Mouse (Mus musculus): ENCODE results near the gene Svs2. TPM values are rescaled to one million over a fixed set of nuclear protein-coding genes. Genes with fewer than 3 reads are reported as not detected.

Gene Svs2
- total and polyA plus RNA-seq, 2 experiments from 2014 or later: not detected

DNA sequence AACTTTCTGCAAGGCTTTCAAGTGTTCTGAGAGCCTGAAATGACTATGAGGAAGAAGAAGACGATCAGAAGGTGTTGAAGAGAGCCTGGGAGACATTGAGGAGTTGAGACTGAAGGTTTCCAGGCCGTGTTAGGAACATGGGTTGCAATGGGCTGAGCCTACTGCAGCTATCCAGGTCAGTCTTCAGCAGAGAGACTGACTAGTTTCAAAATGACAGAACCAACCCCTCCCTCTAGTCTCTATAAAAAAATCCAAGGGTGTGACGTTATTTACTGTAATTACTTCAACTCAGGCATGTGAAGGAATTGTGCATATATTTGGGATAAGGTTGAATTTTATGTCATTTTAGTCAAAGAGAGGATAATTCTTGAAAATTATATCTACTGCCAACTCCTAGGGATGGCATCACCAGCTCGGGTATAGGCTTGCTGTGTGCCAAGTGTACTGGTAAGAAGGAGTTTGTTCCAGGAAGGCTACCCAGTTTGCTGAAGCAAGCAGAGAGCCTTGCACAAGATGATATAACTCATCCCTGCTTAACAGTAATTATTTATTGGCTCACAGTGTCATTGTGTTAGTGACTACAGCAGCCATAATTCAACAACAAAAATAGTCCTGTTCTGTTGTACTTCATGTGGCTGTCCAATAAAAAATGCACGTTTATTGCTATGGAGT lies 43.2 kb downstream of the Svs2 start:
- Histone ChIP-seq H3K27ac (no peak overlapping the region), H3K9me3 (ENCODE audit: low read length) (no peaks in the 10 kb centered on the region), H3K27me3 (ENCODE audit: insufficient read depth, low read length) (no peaks in the 10 kb centered on the region), H3K4me2 (ENCODE audit: low read depth, low read length) (no peak overlapping the region), H3K36me3 (ENCODE audit: insufficient read depth, low read length) (no peaks in the 10 kb centered on the region), H3K4me3 (ENCODE audit: low read length) (no peak overlapping the region), H3K9ac (replicated peaks; ENCODE audit: low read length) (no peak overlapping the region), H3K4me1 (ENCODE audit: insufficient read depth, low read length) (no peaks in the 10 kb centered on the region)
- ATAC-seq: no peak
- TF ChIP-seq CTCF (IDR thresholded peaks at IDR 0.05; ENCODE audit: low read depth): no peak
- 78% methylated on average over 5 of the region's 5 CpGs for WGBS
- no peak for DNase-seq (ENCODE audit: low spot score)

DNA sequence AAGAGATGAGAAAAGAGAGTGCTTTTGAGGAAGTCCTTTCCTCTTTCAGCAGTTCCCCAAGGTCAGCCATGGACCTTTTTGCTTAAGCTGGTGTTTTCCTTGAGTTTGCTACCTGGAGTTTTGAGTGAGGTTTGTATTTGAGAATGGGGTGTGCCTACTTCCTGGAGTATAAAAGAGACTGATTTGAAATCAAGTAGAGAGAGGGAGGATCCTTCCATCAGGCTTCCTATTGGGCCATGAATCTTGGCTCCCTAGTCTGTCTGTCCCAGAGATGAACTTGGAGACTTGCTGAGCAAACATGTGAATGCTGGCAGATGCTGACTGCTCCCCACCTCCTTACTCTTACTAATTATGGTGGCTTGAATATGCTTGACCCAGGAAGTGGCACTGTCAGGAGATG lies 46.0 kb downstream of the Svs2 start:
- Histone ChIP-seq H3K4me3 (ENCODE audit: low read length) (no peak overlapping the region), H3K9me3 (ENCODE audit: low read length) (no peaks in the 10 kb centered on the region), H3K36me3 (ENCODE audit: insufficient read depth, low read length) (no peaks in the 10 kb centered on the region), H3K27ac (no peak overlapping the region), H3K4me1 (ENCODE audit: insufficient read depth, low read length) (no peaks in the 10 kb centered on the region), H3K27me3 (ENCODE audit: insufficient read depth, low read length) (no peaks in the 10 kb centered on the region), H3K9ac (replicated peaks; ENCODE audit: low read length) (no peak overlapping the region), H3K4me2 (ENCODE audit: low read depth, low read length) (no peak overlapping the region)
- no peak for DNase-seq (ENCODE audit: low spot score)
- TF ChIP-seq CTCF (IDR thresholded peaks at IDR 0.05; ENCODE audit: low read depth): no peak
- no peak for ATAC-seq

DNA sequence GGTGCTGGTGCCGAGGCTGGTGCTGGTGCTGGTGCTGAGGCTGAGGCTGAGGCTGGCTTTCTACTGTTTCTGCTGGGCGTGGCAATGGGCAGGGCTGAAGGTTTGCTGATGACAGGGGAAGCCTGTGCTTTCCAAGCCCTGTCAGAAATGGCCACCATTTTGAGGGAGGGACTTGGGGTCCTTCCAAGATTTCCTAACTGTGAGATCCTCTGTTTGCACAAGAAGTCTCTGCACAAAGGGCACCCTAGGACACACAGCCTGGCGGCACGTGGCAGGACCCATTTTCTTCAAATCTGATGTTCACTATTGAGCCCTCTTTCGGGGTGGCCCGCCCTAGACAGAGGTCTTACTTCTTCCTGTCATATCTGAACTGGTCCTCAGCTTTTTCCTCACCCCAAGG lies 47.7 kb downstream of the Svs2 start, which contains the start of gene Wfdc12:
Gene Wfdc12, minus strand, starts transcription at position 33 of the 400 bp plus-strand sequence.
- H3K4me1 ChIP-seq (ENCODE audit: insufficient read depth, low read length): no peaks in the 10 kb centered on the region
- H3K4me2 ChIP-seq (ENCODE audit: low read depth, low read length): no peak within 1 kb of the TSS
- no peak for TF ChIP-seq CTCF (IDR thresholded peaks at IDR 0.05; ENCODE audit: low read depth)
- H3K27ac ChIP-seq: no peak within 1 kb of the TSS
- no peaks in the 10 kb centered on the region for H3K27me3 ChIP-seq (ENCODE audit: insufficient read depth, low read length)
- no peak within 1 kb of the TSS for H3K9ac ChIP-seq (replicated peaks; ENCODE audit: low read length)
- WGBS: 80% methylated on average over 6 of the region's 6 CpGs
- H3K36me3 ChIP-seq (ENCODE audit: insufficient read depth, low read length): no peaks in the 10 kb centered on the region
- H3K4me3 ChIP-seq (ENCODE audit: low read length): no peak within 1 kb of the TSS
- H3K9me3 ChIP-seq (ENCODE audit: low read length): no peaks in the 10 kb centered on the region
- ATAC-seq: no peak
- DNase-seq (ENCODE audit: low spot score): no peak

DNA sequence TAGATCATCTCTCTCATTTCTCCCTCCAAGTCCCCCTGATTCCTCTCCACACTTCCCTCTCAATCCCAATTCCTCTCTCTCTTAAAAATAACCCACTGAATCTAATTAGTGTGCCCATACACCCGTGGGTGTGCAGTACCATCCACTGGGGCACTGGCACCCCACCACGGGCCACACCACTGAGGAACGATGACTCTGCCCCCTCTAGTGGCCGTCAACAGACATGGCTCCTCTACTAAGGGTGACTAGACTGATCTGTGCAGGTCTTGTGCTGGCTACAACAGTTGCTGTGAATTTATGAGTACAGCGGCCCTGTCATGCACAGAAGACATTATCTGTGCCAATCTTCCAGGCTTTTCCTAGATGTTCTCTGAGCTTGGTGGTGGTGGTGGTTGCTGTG lies 49.5 kb downstream of the Svs2 start:
- Histone ChIP-seq H3K27me3 (ENCODE audit: insufficient read depth, low read length) (no peaks in the 10 kb centered on the region), H3K36me3 (ENCODE audit: insufficient read depth, low read length) (no peaks in the 10 kb centered on the region), H3K4me3 (ENCODE audit: low read length) (no peak overlapping the region), H3K4me1 (ENCODE audit: insufficient read depth, low read length) (no peaks in the 10 kb centered on the region), H3K4me2 (ENCODE audit: low read depth, low read length) (no peak overlapping the region), H3K9me3 (ENCODE audit: low read length) (no peaks in the 10 kb centered on the region), H3K27ac (no peak overlapping the region), H3K9ac (replicated peaks; ENCODE audit: low read length) (no peak overlapping the region)
- no peak for ATAC-seq
- DNase-seq (ENCODE audit: low spot score): no peak
- peak; percentile 65 for TF ChIP-seq CTCF (IDR thresholded peaks at IDR 0.05; ENCODE audit: low read depth)
- WGBS: 30% methylated on average over 5 of the region's 5 CpGs

Other genes with a start within 250 kb of the Svs2 start
- gene Ywhab, start 243.5 kb downstream of the Svs2 start, total RNA-seq (2014; rRNA removed): 131 and 134 TPM in 2 replicates
- 583 and 590 TPM in 2 replicates for gene Ywhab, start 243.5 kb downstream of the Svs2 start, polyA plus RNA-seq (2015; fragmentation: Nextera tagmentation; extraction: Ambion mirVana)
- 1.3 TPM in 1 of 2 replicates, not detected in the other for gene Pabpc1l, start 213.0 kb downstream of the Svs2 start, total RNA-seq (2014; rRNA removed)
- gene Pabpc1l, start 213.0 kb downstream of the Svs2 start, polyA plus RNA-seq (2015; fragmentation: Nextera tagmentation; extraction: Ambion mirVana): 2.0 and 2.2 TPM in 2 replicates
- gene Stk4, start 168.1 kb downstream of the Svs2 start, total RNA-seq (2014; rRNA removed): 19.7 and 23.9 TPM in 2 replicates
- 13.1 and 13.2 TPM in 2 replicates for gene Stk4, start 168.1 kb downstream of the Svs2 start, polyA plus RNA-seq (2015; fragmentation: Nextera tagmentation; extraction: Ambion mirVana)
- gene Tomm34, start 167.3 kb downstream of the Svs2 start, total RNA-seq (2014; rRNA removed): 38.9 and 45.8 TPM in 2 replicates
- gene Tomm34, start 167.3 kb downstream of the Svs2 start, polyA plus RNA-seq (2015; fragmentation: Nextera tagmentation; extraction: Ambion mirVana): 45.8 and 46.5 TPM in 2 replicates
- 12.7 and 15.8 TPM in 2 replicates for gene Kcns1, start 67.4 kb downstream of the Svs2 start, total RNA-seq (2014; rRNA removed)
- 3.0 and 3.3 TPM in 2 replicates for gene Kcns1, start 67.4 kb downstream of the Svs2 start, polyA plus RNA-seq (2015; fragmentation: Nextera tagmentation; extraction: Ambion mirVana)
- not detected in 2 replicates for gene Wfdc5, start 55.7 kb downstream of the Svs2 start, total RNA-seq (2014; rRNA removed)
- not detected in 2 replicates for gene Wfdc5, start 55.7 kb downstream of the Svs2 start, polyA plus RNA-seq (2015; fragmentation: Nextera tagmentation; extraction: Ambion mirVana)
- not detected in 2 replicates for gene Wfdc12, start 47.9 kb downstream of the Svs2 start, total RNA-seq (2014; rRNA removed)
- gene Wfdc12, start 47.9 kb downstream of the Svs2 start, polyA plus RNA-seq (2015; fragmentation: Nextera tagmentation; extraction: Ambion mirVana): not detected in 2 replicates
- not detected in 2 replicates for gene Wfdc15a, start 38.3 kb downstream of the Svs2 start, total RNA-seq (2014; rRNA removed)
- gene Wfdc15a, start 38.3 kb downstream of the Svs2 start, polyA plus RNA-seq (2015; fragmentation: Nextera tagmentation; extraction: Ambion mirVana): not detected in 2 replicates
- not detected in 2 replicates for gene Wfdc15b, start 16.8 kb downstream of the Svs2 start, total RNA-seq (2014; rRNA removed)
- gene Wfdc15b, start 16.8 kb downstream of the Svs2 start, polyA plus RNA-seq (2015; fragmentation: Nextera tagmentation; extraction: Ambion mirVana): not detected in 2 replicates
- not detected in 2 replicates for gene Svs3b, start 18.2 kb upstream of the Svs2 start, total RNA-seq (2014; rRNA removed)
- gene Svs3b, start 18.2 kb upstream of the Svs2 start, polyA plus RNA-seq (2015; fragmentation: Nextera tagmentation; extraction: Ambion mirVana): not detected in 2 replicates
- not detected in 2 replicates for gene Svs4, start 40.0 kb upstream of the Svs2 start, total RNA-seq (2014; rRNA removed)
- gene Svs4, start 40.0 kb upstream of the Svs2 start, polyA plus RNA-seq (2015; fragmentation: Nextera tagmentation; extraction: Ambion mirVana): not detected in 2 replicates
- gene Svs3a, start 50.8 kb upstream of the Svs2 start, total RNA-seq (2014; rRNA removed): not detected in 2 replicates
- not detected in 2 replicates for gene Svs3a, start 50.8 kb upstream of the Svs2 start, polyA plus RNA-seq (2015; fragmentation: Nextera tagmentation; extraction: Ambion mirVana)
- gene Svs6, start 78.3 kb upstream of the Svs2 start, total RNA-seq (2014; rRNA removed): not detected in 2 replicates
- gene Svs6, start 78.3 kb upstream of the Svs2 start, polyA plus RNA-seq (2015; fragmentation: Nextera tagmentation; extraction: Ambion mirVana): not detected in 2 replicates
- not detected in 2 replicates for gene Svs5, start 94.3 kb upstream of the Svs2 start, total RNA-seq (2014; rRNA removed)
- gene Svs5, start 94.3 kb upstream of the Svs2 start, polyA plus RNA-seq (2015; fragmentation: Nextera tagmentation; extraction: Ambion mirVana): not detected in 2 replicates
- gene Slpi, start 150.6 kb upstream of the Svs2 start, total RNA-seq (2014; rRNA removed): 4.3 TPM in 1 of 2 replicates, not detected in the other
- 0.40 and 0.82 TPM in 2 replicates for gene Slpi, start 150.6 kb upstream of the Svs2 start, polyA plus RNA-seq (2015; fragmentation: Nextera tagmentation; extraction: Ambion mirVana)
- 0.22 TPM in 1 of 2 replicates, not detected in the other for gene Rbpjl, start 164.7 kb upstream of the Svs2 start, total RNA-seq (2014; rRNA removed)
- gene Rbpjl, start 164.7 kb upstream of the Svs2 start, polyA plus RNA-seq (2015; fragmentation: Nextera tagmentation; extraction: Ambion mirVana): 0.14 and 0.21 TPM in 2 replicates
- gene Matn4, start 166.7 kb upstream of the Svs2 start, total RNA-seq (2014; rRNA removed): 4.9 and 8.2 TPM in 2 replicates
- gene Matn4, start 166.7 kb upstream of the Svs2 start, polyA plus RNA-seq (2015; fragmentation: Nextera tagmentation; extraction: Ambion mirVana): 4.7 and 5.0 TPM in 2 replicates
- 31.1 and 34.1 TPM in 2 replicates for gene Sdc4, start 205.4 kb upstream of the Svs2 start, total RNA-seq (2014; rRNA removed)
- 36.7 and 39.5 TPM in 2 replicates for gene Sdc4, start 205.4 kb upstream of the Svs2 start, polyA plus RNA-seq (2015; fragmentation: Nextera tagmentation; extraction: Ambion mirVana)
- 165 and 315 TPM in 2 replicates for gene Sys1, start 218.5 kb upstream of the Svs2 start, total RNA-seq (2014; rRNA removed)
- gene Sys1, start 218.5 kb upstream of the Svs2 start, polyA plus RNA-seq (2015; fragmentation: Nextera tagmentation; extraction: Ambion mirVana): 108 and 113 TPM in 2 replicates
- gene Gm20458, start 222.5 kb upstream of the Svs2 start, total RNA-seq (2014; rRNA removed): 34.4 and 36.9 TPM in 2 replicates
- 9.6 and 10.8 TPM in 2 replicates for gene Gm20458, start 222.5 kb upstream of the Svs2 start, polyA plus RNA-seq (2015; fragmentation: Nextera tagmentation; extraction: Ambion mirVana)
- gene Trp53tg5, start 235.3 kb upstream of the Svs2 start, total RNA-seq (2014; rRNA removed): not detected in 2 replicates
- not detected in 2 replicates for gene Trp53tg5, start 235.3 kb upstream of the Svs2 start, polyA plus RNA-seq (2015; fragmentation: Nextera tagmentation; extraction: Ambion mirVana)
- gene Dbndd2, start 247.6 kb upstream of the Svs2 start, total RNA-seq (2014; rRNA removed): 29.5 and 30.9 TPM in 2 replicates
- gene Dbndd2, start 247.6 kb upstream of the Svs2 start, polyA plus RNA-seq (2015; fragmentation: Nextera tagmentation; extraction: Ambion mirVana): 37.2 and 38.0 TPM in 2 replicates